Mouse (Mus musculus) small intestine, adult 2 months (tissue): ENCODE results near the gene Exd1. TPM values are rescaled to one million over a fixed set of nuclear protein-coding genes. Genes with fewer than 3 reads are reported as not detected.
A peak's percentile ranks its signal among the peaks of the same experiment; 100 is the strongest.

ENCODE experiments used
- H3K27ac ChIP-seq: fragments of 200-500 bp; 2 replicates; pipeline ENCODE4 v1.5.1; 2012; ENCODE audit warnings: low read depth, low read length, control low read depth, inconsistent platforms; ENCODE audit not compliant: insufficient read depth
- H3K27me3 ChIP-seq: fragments of 200-500 bp; 2 replicates; pipeline ENCODE4 v1.6.1; 2012; ENCODE audit warnings: mild to moderate bottlenecking, moderate library complexity, low read length, inconsistent platforms; ENCODE audit not compliant: control insufficient read depth, insufficient read depth
- H3K36me3 ChIP-seq: fragments of 200-500 bp; 2 replicates; pipeline ENCODE4 v1.6.1; 2012; ENCODE audit warnings: mild to moderate bottlenecking, low read length, control low read depth, inconsistent platforms; ENCODE audit not compliant: control insufficient read depth, insufficient read depth
- H3K4me1 ChIP-seq: fragments of 200-500 bp; 2 replicates; pipeline ENCODE4 v1.6.1; 2012; ENCODE audit warnings: low read length, inconsistent platforms, mixed read lengths; ENCODE audit not compliant: control insufficient read depth, insufficient read depth, insufficient read length
- H3K4me3 ChIP-seq: fragments of 200-500 bp; 2 replicates; pipeline ENCODE4 v1.5.1; 2012; ENCODE audit warnings: low read depth, mild to moderate bottlenecking, control low read depth, inconsistent platforms, low read length, moderate library complexity
- CTCF ChIP-seq: fragments of 200-500 bp; IDR thresholded peaks from 2 replicates; pipeline ENCODE4 v1.5.1; 2012; ENCODE audit warnings: low read depth, mild to moderate bottlenecking, control low read depth, inconsistent platforms, low read length, moderate library complexity, mixed read lengths; ENCODE audit not compliant: insufficient replicate concordance, insufficient read length; ENCODE audit errors: extremely low read depth
- POLR2A ChIP-seq: fragments of 200-500 bp; IDR thresholded peaks from 2 replicates; pipeline ENCODE4 v1.6.1; 2012; ENCODE audit warnings: low read depth, mild to moderate bottlenecking, control low read depth, inconsistent platforms, low read length, moderate library complexity
- WGBS: fragments of 180-500 bp; shearing (Covaris S2); methylation state at CpG from one replicate; pipeline ENCODE4 v1.1.7; 2018; 5-methylcytosine and 5-hydroxymethylcytosine counted together
- polyA plus RNA-seq: library from polyadenylated mRNA; depleted of rRNA; stranded (reverse); fragments of >200 nt; gene quantifications from 2 replicates; pipeline ENCODE4 v1.2.3, GENCODE M21; 2012; rRNA removed

Gene Exd1
- polyA plus RNA-seq, 1 experiment: 0.09 TPM

DNA sequence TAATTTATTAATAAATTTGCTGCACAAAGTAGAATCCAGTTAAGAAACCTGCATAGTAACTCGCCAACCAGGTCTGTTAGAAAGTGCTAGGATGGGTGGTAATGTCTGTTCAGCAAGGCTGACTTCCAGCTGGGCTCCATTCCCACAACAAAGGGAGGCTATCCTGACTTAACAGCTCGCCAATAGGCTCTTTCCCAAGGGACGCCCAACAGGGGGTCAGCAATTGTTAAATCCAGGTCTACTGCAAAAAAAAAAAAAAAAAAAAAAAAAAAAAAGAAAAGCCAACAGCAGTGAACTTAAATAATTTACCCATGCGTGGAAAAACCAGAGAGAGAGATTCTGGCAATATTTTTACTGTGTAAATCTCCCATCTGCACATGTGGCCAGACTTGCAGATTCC lies 60.9 kb downstream of the Exd1 start:
- WGBS: 65% methylated on average over 4 of the region's 4 CpGs

DNA sequence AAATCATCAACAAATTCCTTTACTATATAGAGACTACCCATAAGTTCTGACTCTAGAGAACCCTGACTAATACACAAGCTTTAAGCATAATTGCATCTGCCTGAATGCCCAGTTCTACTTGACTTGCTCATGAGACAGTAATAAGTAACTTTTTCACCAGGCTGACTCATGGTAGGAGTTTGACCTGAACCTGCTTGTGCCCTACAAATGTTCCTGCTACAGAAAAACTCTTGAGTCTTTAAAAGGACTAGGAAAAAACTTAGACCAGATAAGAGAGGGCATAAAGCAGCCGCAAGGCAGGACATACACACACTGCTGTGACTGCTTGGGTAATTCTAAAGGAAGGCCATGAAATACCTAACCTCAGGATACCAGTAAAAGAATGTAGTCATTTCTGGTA lies 65.1 kb downstream of the Exd1 start:
- H3K27ac ChIP-seq: peak overlapping the region; percentile 88
- 43% methylated on average over 1 of the region's 1 CpGs for WGBS
- TF ChIP-seq POLR2A: no peak
- no peak for TF ChIP-seq CTCF

More for the DNA sequence above, 60.9 kb downstream of the Exd1 start:
- Histone ChIP-seq H3K27ac (no peak overlapping the region), H3K4me3 (no peak overlapping the region), H3K4me1 (peaks cover 2% of the 10 kb centered on the region; the same call in 1 of the 2 replicates), H3K36me3 (no peaks in the 10 kb centered on the region), H3K27me3 (no peaks in the 10 kb centered on the region)
- TF ChIP-seq POLR2A: no peak
- TF ChIP-seq CTCF: no peak

DNA sequence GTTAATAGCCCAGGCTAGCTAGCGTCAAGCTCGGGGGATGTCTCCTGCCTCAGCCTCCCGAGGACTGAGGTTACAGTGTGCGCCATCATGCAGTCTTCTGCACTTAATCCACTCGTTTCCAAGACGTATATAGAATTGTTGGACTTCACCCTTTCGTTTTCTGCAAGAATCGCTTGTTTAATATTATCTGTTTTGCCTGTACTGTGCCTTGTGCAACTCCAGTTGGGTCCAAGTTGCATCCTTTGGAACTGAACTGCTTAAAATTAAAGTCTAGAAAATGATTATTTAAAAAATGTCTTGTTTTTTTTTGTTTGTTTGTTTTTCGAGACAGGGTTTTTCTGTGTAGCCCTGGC lies 69.1 kb downstream of the Exd1 start:
- Histone ChIP-seq H3K4me1 (peaks cover 3% of the 10 kb centered on the region; the same call in 1 of the 2 replicates), H3K36me3 (peaks cover 4% of the 10 kb centered on the region), H3K27me3 (no peaks in the 10 kb centered on the region), H3K4me3 (peak overlapping the region; percentile 73), H3K27ac (peak overlapping the region; percentile 98)
- WGBS: 3% methylated on average over 9 of the region's 9 CpGs
- no peak for TF ChIP-seq POLR2A
- TF ChIP-seq CTCF: no peak

More for the DNA sequence above, 65.1 kb downstream of the Exd1 start:
- Histone ChIP-seq H3K27me3 (no peaks in the 10 kb centered on the region), H3K36me3 (peaks cover 4% of the 10 kb centered on the region), H3K4me3 (no peak overlapping the region), H3K4me1 (peaks cover 3% of the 10 kb centered on the region; the same call in 1 of the 2 replicates)

DNA sequence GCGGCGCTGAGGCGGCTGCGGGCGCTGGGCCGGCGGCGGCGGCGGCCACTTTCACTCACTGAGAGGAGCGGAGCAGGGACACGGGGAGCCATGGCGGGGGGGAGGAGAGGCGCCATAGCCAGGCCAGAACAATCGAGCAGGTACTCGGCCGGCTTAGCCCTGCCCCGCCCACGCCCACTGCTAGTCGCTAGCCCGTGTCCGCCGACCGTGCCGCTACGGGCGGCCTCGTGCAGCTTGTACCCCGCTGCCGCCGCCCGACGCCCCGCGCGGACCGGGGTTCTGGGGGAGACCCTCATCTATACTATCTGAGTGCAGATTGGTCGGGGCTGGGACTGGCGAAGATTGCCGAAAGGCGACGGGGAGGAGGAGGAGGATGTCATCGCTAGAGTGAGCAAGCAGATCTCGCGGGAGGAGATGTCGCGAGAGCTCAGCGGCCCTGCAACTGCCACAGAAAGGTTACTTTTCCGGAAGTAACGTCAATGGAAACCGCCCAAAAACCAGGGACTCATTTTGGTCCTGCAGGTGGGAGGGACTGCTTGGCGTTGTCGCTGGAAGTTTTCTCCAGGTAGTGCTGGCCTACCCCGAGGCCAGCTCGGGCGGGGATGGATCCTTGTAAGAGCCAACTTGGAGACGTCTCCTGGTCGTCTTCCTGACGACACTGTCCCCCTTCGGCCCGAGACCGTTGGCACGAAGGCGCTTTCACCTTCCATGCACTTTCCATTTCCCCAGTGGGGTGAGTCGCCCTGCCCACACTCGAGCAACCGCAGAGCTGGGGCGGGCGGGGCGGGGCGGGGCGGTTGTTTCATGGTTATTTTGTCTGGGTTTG lies 69.6 kb downstream of the Exd1 start, which contains the start of gene Ino80:
Gene Ino80 (minus strand): TSS at position 117 of the 826 bp plus-strand sequence.
- Histone ChIP-seq H3K27me3 (no peaks in the 10 kb centered on the region), H3K4me1 (peaks cover 3% of the 10 kb centered on the region; the same call in 1 of the 2 replicates), H3K27ac (peak within 1 kb of the TSS; percentile 98), H3K36me3 (peaks cover 6% of the 10 kb centered on the region), H3K4me3 (peak within 1 kb of the TSS; percentile 80)
- under 1% methylated on average over 69 of the region's 72 CpGs for WGBS
- TF ChIP-seq POLR2A: peak; percentile 89
- no peak; the same call in 1 of the 2 replicates for TF ChIP-seq CTCF

DNA sequence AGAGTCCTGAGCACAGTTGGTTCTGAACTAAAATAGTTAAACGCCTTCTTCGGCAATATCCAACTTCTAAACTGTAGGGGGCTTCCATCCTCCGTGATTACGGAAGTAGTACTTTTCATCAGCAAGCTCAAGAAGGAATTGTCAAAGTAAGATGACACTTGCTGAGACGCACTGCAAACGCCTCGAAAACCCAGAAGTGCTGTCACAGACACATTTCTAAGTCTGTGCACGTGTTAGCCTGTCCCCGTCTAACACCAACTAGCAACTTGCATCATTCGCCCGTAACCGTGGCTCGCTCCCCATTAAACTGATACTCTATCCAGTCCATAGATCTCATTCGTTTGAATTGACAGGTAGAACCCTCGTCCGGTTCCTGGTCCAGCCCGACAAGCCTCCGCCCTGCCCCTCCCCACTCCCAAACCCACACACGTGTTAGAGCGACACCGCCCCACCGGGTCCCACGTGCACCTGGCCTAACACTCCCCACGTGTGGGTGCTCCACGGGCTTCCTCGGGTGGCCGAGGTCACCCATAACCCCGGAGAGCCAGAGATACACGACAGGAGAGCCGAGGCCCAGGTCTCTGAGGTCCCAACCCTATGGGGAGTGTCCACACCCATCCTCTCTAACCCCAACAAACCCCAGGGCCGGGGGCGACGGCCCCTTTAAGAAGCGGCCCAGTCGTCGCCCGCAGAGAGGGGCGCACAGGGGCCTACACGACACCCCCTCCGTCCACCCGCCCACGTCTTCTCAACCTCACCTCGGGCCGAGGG lies 70.6 kb downstream of the Exd1 start:
- no peak for TF ChIP-seq POLR2A
- no peak for TF ChIP-seq CTCF
- no peaks in the 10 kb centered on the region for H3K27me3 ChIP-seq
- peak overlapping the region; percentile 80 for H3K4me3 ChIP-seq
- H3K36me3 ChIP-seq: peaks cover 7% of the 10 kb centered on the region
- under 1% methylated on average over 43 of the region's 44 CpGs for WGBS
- H3K27ac ChIP-seq: peak overlapping the region; percentile 63
- H3K4me1 ChIP-seq: peaks cover 3% of the 10 kb centered on the region; the same call in 1 of the 2 replicates

DNA sequence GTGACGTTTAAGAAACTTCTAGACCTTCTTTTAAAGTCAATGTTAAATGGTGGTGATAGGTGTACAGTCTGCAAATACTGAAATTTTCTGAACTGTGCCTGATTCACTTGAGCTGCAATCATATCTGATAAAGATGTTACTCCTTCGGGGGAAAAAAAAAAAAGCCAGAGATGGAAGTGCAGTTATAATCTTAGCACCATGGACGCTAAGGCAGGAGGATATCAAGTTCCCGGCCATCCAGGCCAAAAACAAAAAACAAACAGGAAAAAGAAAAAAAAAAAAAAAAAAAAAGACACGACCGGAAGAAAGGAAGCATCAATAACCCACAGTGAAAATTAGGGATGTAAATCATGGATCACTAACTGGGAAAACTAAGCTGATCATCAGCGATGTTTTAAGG lies 71.3 kb downstream of the Exd1 start:
- H3K4me1 ChIP-seq: peaks cover 3% of the 10 kb centered on the region; the same call in 1 of the 2 replicates
- 8% methylated on average over 7 of the region's 7 CpGs for WGBS
- peak overlapping the region; percentile 63; the same call in 1 of the 2 replicates for H3K27ac ChIP-seq
- peaks cover 10% of the 10 kb centered on the region for H3K36me3 ChIP-seq
- no peak overlapping the region for H3K4me3 ChIP-seq
- H3K27me3 ChIP-seq: no peaks in the 10 kb centered on the region
- TF ChIP-seq POLR2A (no peak), CTCF (no peak)

Other genes with a start within 250 kb of the Exd1 start
- gene Dll4, start 221.8 kb downstream of the Exd1 start, polyA plus RNA-seq: 9.8 and 22.1 TPM in 2 replicates
- 5.8 and 6.9 TPM in 2 replicates for gene Chac1, start 196.4 kb downstream of the Exd1 start, polyA plus RNA-seq
- 2.1 and 4.6 TPM in 2 replicates for gene Ino80, start 69.9 kb downstream of the Exd1 start, polyA plus RNA-seq
- 58.2 and 102 TPM in 2 replicates for gene Chp1, start 70 bp upstream of the Exd1 start, polyA plus RNA-seq
- gene Nusap1, start 70.7 kb upstream of the Exd1 start, polyA plus RNA-seq: 0.23 and 0.75 TPM in 2 replicates
- gene Oip5, start 70.8 kb upstream of the Exd1 start, polyA plus RNA-seq: 3.7 and 4.4 TPM in 2 replicates
- gene Ndufaf1, start 115.2 kb upstream of the Exd1 start, polyA plus RNA-seq: 0.53 and 1.4 TPM in 2 replicates
- gene Rtf1, start 127.4 kb upstream of the Exd1 start, polyA plus RNA-seq: 1.8 and 3.8 TPM in 2 replicates
- gene Itpka, start 194.7 kb upstream of the Exd1 start, polyA plus RNA-seq: 21.6 and 39.7 TPM in 2 replicates
- gene Ltk, start 212.8 kb upstream of the Exd1 start, polyA plus RNA-seq: 1.8 and 2.0 TPM in 2 replicates
- gene Rpap1, start 239.9 kb upstream of the Exd1 start, polyA plus RNA-seq: 12.8 and 18.2 TPM in 2 replicates